Mouse (Mus musculus): Measurements from ENCODE around the gene Rapgef1.

DNA sequence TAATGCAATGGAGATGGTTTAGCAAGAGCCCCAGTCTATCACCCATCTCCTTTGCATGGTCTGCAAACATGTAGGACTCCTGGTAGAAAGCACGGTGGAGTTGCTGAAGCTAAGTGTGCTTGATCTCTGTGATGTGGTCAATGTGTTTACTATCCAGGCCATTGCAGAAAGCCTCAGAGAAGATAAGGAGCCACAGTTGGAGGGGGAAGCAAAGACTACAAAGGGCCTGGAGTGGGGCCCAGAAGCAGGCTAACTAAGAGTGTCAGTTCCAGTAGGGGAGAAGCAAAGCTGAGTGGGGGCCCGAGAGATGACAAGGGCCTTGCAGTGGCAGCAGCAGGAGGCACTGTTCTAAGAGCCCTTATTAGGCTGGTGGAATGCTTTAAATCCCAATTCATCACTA, 70.0 kb downstream of the Rapgef1 start:
- no peak for TF ChIP-seq CTCF (IDR thresholded peaks at IDR 0.05; ENCODE audit: control insufficient read depth, insufficient read depth, insufficient replicate concordance, low read depth, low read length)
- no peak for TF ChIP-seq POLR2A (IDR thresholded peaks at IDR 0.05; ENCODE audit: control insufficient read depth, low read depth, low read length)
